Mouse (Mus musculus) urinary bladder, postnatal 0 days (tissue): ENCODE measurements around the gene Trim9. TPM values are rescaled to one million over a fixed set of nuclear protein-coding genes. Genes with fewer than 3 reads are reported as not detected.

Experiments used
- polyA plus RNA-seq: library from polyadenylated mRNA; unstranded; fragments of >200 nt; fragmentation: Nextera tagmentation; extraction: Ambion mirVana; gene quantifications from 2 replicates; pipeline ENCODE4 v1.2.1, GENCODE M21; 2015

Gene Trim9
- 0.23 and 0.60 TPM in 2 replicates for polyA plus RNA-seq

DNA sequence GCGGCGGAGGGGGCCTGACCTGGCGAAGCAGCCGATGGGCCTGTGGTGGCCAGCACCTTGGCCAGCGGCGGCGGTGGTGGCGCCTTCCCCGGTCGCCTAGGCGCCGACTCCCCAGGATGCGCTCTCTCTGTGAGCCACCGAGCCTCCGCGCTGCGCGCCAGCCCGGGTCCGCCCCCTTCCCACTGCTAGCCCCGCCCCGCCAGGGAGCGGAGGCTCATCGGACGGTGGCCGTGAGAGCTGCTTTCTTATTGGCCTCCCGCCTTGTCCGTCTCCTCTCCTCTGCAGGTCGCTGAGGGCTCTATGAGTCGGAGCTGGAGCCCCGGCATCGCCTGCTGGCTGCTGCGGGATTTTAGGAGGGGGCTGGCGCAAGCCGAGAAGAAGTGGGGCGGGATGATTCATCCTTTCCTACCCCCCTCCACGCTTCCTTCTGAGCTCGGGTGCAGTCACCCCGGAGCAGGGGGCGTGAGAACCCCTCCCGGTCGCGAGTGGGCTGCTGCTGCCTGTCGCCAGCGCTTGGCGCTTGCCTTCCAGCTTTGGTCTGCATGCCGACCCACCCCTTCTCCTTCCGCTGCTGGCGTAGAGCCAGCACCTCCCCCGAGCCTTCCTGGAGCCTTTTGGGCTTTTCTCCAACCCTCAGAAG lies at the start of gene Trim9:
TSS of gene Trim9 (minus strand) at position 413 of the 640 bp plus-strand sequence.

GRCm38 (mm10) chr12:70231294-70231693 lies 116.1 kb downstream of the Trim9 start, which contains the start of gene Pygl:
Gene Pygl (minus strand): TSS chr12:70231488.

Other genes with a start within 250 kb of the Trim9 start
- 6.9 and 8.1 TPM in 2 replicates for gene Nin, start 233.9 kb downstream of the Trim9 start, polyA plus RNA-seq
- not detected in 2 replicates for gene Abhd12b, start 193.5 kb downstream of the Trim9 start, polyA plus RNA-seq
- 40.9 and 43.6 TPM in 2 replicates for gene Pygl, start 116.1 kb downstream of the Trim9 start, polyA plus RNA-seq
- gene Tmx1, start 105.5 kb upstream of the Trim9 start, polyA plus RNA-seq = 60.1 and 66.4 TPM in 2 replicates